9 mouse cellular contexts compared by ENCODE assay signal in genomic region chr1:53053087-53054022, GRCm38 (mm10). TPM values are rescaled to one million over a fixed set of nuclear protein-coding genes. Genes with fewer than 3 reads are reported as not detected.
DNase-seq lines count a peak whose midpoint lies in the region; ATAC-seq lines count a peak whose summit lies in the region.
"Had no signal": no experiment of that assay in that cellular context is flagged by ENCODE, and none has a peak within 500 bp of the region (broad histone marks: within the 10 kb centered on the region; RNA-seq: fewer than 3 reads in every experiment).

No protein-coding gene starts in this region.

- DNase-seq in heart, adult 8-10 months (ENCODE audit: low spot score) = peak; percentile 46
- DNase-seq in adrenal gland, postnatal 14 days = peak; percentile 71
- DNase-seq in embryonic facial prominence, embryonic 10.5 days (ENCODE audit: low spot score) = peak; percentile 59
- DNase-seq in hindbrain, embryonic 14.5 days (ENCODE audit: low spot score) = peak; percentile 85
- DNase-seq in left cerebral cortex, adult 8-10 months (ENCODE audit: low spot score in 2 of 2) = peak; percentile 19 to 65
- peak; percentile 88 for DNase-seq in midbrain, embryonic 14.5 days
- peak; percentile 11 to 59 for DNase-seq in spleen, postnatal 14 days (ENCODE audit: low spot score in 2 of 2)

- H3K4me2 ChIP-seq in heart, embryonic 11.5 days = no peak overlapping the region
- H3K4me2 ChIP-seq in hindbrain, embryonic 14.5 days (replicated peaks) = no peak overlapping the region
- H3K4me2 ChIP-seq in midbrain, embryonic 14.5 days (ENCODE audit: low read length) = no peak overlapping the region
- H3K4me2 ChIP-seq: limb, embryonic 15.5 days had no signal

- no peaks in the 10 kb centered on the region for H3K4me1 ChIP-seq in heart, embryonic 11.5 days (ENCODE audit: control insufficient read depth, insufficient read depth, low read length)
- no peaks in the 10 kb centered on the region for H3K4me1 ChIP-seq in embryonic facial prominence, embryonic 10.5 days
- H3K4me1 ChIP-seq in hindbrain, embryonic 14.5 days (replicated peaks; ENCODE audit: control insufficient read depth, insufficient read depth, low read length) = no peaks in the 10 kb centered on the region
- H3K4me1 ChIP-seq in midbrain, embryonic 14.5 days (ENCODE audit: control insufficient read depth, insufficient read depth, low read length) = no peaks in the 10 kb centered on the region
- H3K4me1 ChIP-seq: limb, embryonic 15.5 days had no signal

- no peaks in the 10 kb centered on the region for H3K36me3 ChIP-seq in heart, embryonic 11.5 days (ENCODE audit: control insufficient read depth, insufficient read depth, low read length)
- H3K36me3 ChIP-seq in embryonic facial prominence, embryonic 10.5 days (replicated peaks) = no peaks in the 10 kb centered on the region
- no peaks in the 10 kb centered on the region for H3K36me3 ChIP-seq in hindbrain, embryonic 14.5 days (replicated peaks; ENCODE audit: control insufficient read depth, insufficient read depth)
- H3K36me3 ChIP-seq in midbrain, embryonic 14.5 days (ENCODE audit: control insufficient read depth, insufficient read depth, low read length) = no peaks in the 10 kb centered on the region
- H3K36me3 ChIP-seq: limb, embryonic 15.5 days had no signal

- no peak overlapping the region for H3K27ac ChIP-seq in heart, embryonic 11.5 days (ENCODE audit: low read depth, low read length)
- H3K27ac ChIP-seq in embryonic facial prominence, embryonic 10.5 days (replicated peaks) = no peak overlapping the region
- no peak overlapping the region for H3K27ac ChIP-seq in hindbrain, embryonic 14.5 days
- no peak overlapping the region for H3K27ac ChIP-seq in midbrain, embryonic 14.5 days (replicated peaks; ENCODE audit: low read depth, low read length)
- H3K27ac ChIP-seq: limb, embryonic 15.5 days had no signal

- H3K27me3 ChIP-seq in heart, embryonic 11.5 days (ENCODE audit: control insufficient read depth, insufficient read depth, low read length) = no peaks in the 10 kb centered on the region
- H3K27me3 ChIP-seq in embryonic facial prominence, embryonic 10.5 days (replicated peaks; ENCODE audit: low read depth, poor library complexity, severe bottlenecking) = no peaks in the 10 kb centered on the region
- H3K27me3 ChIP-seq in hindbrain, embryonic 14.5 days (ENCODE audit: control insufficient read depth, insufficient read depth, low read length) = no peaks in the 10 kb centered on the region
- H3K27me3 ChIP-seq in midbrain, embryonic 14.5 days (ENCODE audit: control insufficient read depth, insufficient read depth, low read length) = no peaks in the 10 kb centered on the region
- H3K27me3 ChIP-seq: limb, embryonic 15.5 days had no signal

- 46% methylated on average over 9 of the region's 9 CpGs for WGBS in heart, embryonic 11.5 days (ENCODE audit: insufficient replicate concordance)
- 52% methylated on average over 9 of the region's 9 CpGs for WGBS in embryonic facial prominence, embryonic 10.5 days
- WGBS in hindbrain, embryonic 14.5 days = 55% methylated on average over 9 of the region's 9 CpGs
- 48% methylated on average over 9 of the region's 9 CpGs for WGBS in midbrain, embryonic 14.5 days

- H3K9me3 ChIP-seq in heart, embryonic 11.5 days (replicated peaks; ENCODE audit: control insufficient read depth, low read length) = no peaks in the 10 kb centered on the region
- no peaks in the 10 kb centered on the region for H3K9me3 ChIP-seq in embryonic facial prominence, embryonic 10.5 days
- no peaks in the 10 kb centered on the region for H3K9me3 ChIP-seq in hindbrain, embryonic 14.5 days (ENCODE audit: control insufficient read depth, low read length)
- H3K9me3 ChIP-seq in midbrain, embryonic 14.5 days (ENCODE audit: control insufficient read depth, low read length) = no peaks in the 10 kb centered on the region
- H3K9me3 ChIP-seq: limb, embryonic 15.5 days had no signal

- no peak overlapping the region for H3K9ac ChIP-seq in heart, embryonic 11.5 days (ENCODE audit: low read depth, low read length)
- no peak overlapping the region for H3K9ac ChIP-seq in hindbrain, embryonic 14.5 days
- H3K9ac ChIP-seq in midbrain, embryonic 14.5 days (replicated peaks; ENCODE audit: low read length) = no peak overlapping the region
- H3K9ac ChIP-seq: limb, embryonic 15.5 days had no signal

- H3K4me3 ChIP-seq in heart, embryonic 11.5 days (ENCODE audit: low read depth, low read length) = no peak overlapping the region
- H3K4me3 ChIP-seq in embryonic facial prominence, embryonic 10.5 days = no peak overlapping the region
- H3K4me3 ChIP-seq in hindbrain, embryonic 14.5 days (replicated peaks; ENCODE audit: low read length) = no peak overlapping the region
- H3K4me3 ChIP-seq in midbrain, embryonic 14.5 days (replicated peaks; ENCODE audit: low read depth, low read length) = no peak overlapping the region
- H3K4me3 ChIP-seq: limb, embryonic 15.5 days had no signal

- no peak for ATAC-seq in heart, embryonic 11.5 days (replicated peaks; ENCODE audit: insufficient number of reproducible peaks, low FRiP score, low TSS enrichment)
- peak; percentile 75; the same call in 1 of the 2 replicates for ATAC-seq in hindbrain, embryonic 14.5 days (ENCODE audit: low FRiP score)
- peak; percentile 54; the same call in 1 of the 2 replicates for ATAC-seq in midbrain, embryonic 14.5 days (ENCODE audit: low FRiP score, low TSS enrichment)

RNA-seq across cellular contexts. Expression of gene Mstn, which starts 8.1 kb away (rescaled TPM):
- total RNA-seq in heart, adult 8-10 months (2022) = 1 to 10 TPM in 2 of 4 experiments, under 1 TPM in 2; 0.14 to 1.1 (median 0.64) TPM
- 5.0 and 7.0 TPM in 2 replicates for polyA plus RNA-seq in heart, embryonic 11.5 days (2014; fragmentation: Nextera tagmentation; extraction: Ambion mirVana)
- total RNA-seq in adrenal gland, postnatal 14 days (2021) = not detected in 2 replicates
- 3.1 and 3.5 TPM in 2 replicates for polyA plus RNA-seq in embryonic facial prominence, embryonic 10.5 days (2016; fragmentation: Nextera tagmentation; extraction: Ambion mirVana)
- 0.25 TPM in 2 replicates for polyA plus RNA-seq in hindbrain, embryonic 14.5 days (2014; fragmentation: Nextera tagmentation; extraction: Ambion mirVana)
- under 1 TPM; 0.21 to 0.96 (median 0.42) TPM for total RNA-seq in left cerebral cortex, adult 8-10 months (2022)
- polyA plus RNA-seq in midbrain, embryonic 14.5 days (2014; fragmentation: Nextera tagmentation; extraction: Ambion mirVana) = 0.11 and 0.39 TPM in 2 replicates

RNA-seq across cellular contexts. Expression of gene 1700019D03Rik, which starts 33.4 kb away (rescaled TPM):
- 1 to 10 TPM in 2 of 4 experiments, under 1 TPM in 2; 0.84 to 2.3 (median 0.94) TPM for total RNA-seq in heart, adult 8-10 months (2022)
- polyA plus RNA-seq in heart, embryonic 11.5 days (2014; fragmentation: Nextera tagmentation; extraction: Ambion mirVana) = 0.72 and 0.90 TPM in 2 replicates
- 0.33 and 1.6 TPM in 2 replicates for total RNA-seq in adrenal gland, postnatal 14 days (2021)
- polyA plus RNA-seq in embryonic facial prominence, embryonic 10.5 days (2016; fragmentation: Nextera tagmentation; extraction: Ambion mirVana) = 4.6 and 4.9 TPM in 2 replicates
- 3.6 and 4.0 TPM in 2 replicates for polyA plus RNA-seq in hindbrain, embryonic 14.5 days (2014; fragmentation: Nextera tagmentation; extraction: Ambion mirVana)
- 10 to 100 TPM; 11.3 to 16.3 (median 13.1) TPM for total RNA-seq in left cerebral cortex, adult 8-10 months (2022)
- 2.8 and 3.0 TPM in 2 replicates for polyA plus RNA-seq in midbrain, embryonic 14.5 days (2014; fragmentation: Nextera tagmentation; extraction: Ambion mirVana)

Comparison
In these comparisons a context has a peak if more than half of its experiments do, and no peak if none do; other contexts are left out.
1. DNase-seq: peak in every context shown above with its lines; median percentile 88 in midbrain, embryonic 14.5 days; 85 in hindbrain, embryonic 14.5 days; 71 in adrenal gland, postnatal 14 days; 59 in embryonic facial prominence, embryonic 10.5 days; 46 in heart, adult 8-10 months; 42 in left cerebral cortex, adult 8-10 months; 35 in spleen, postnatal 14 days.